Mouse (Mus musculus): ENCODE measurements around the gene Wnt3. TPM values are rescaled to one million over a fixed set of nuclear protein-coding genes. Genes with fewer than 3 reads are reported as not detected.

The Wnt3 gene
- polyA plus RNA-seq, 1 experiment from 2014 or later = not detected

DNA sequence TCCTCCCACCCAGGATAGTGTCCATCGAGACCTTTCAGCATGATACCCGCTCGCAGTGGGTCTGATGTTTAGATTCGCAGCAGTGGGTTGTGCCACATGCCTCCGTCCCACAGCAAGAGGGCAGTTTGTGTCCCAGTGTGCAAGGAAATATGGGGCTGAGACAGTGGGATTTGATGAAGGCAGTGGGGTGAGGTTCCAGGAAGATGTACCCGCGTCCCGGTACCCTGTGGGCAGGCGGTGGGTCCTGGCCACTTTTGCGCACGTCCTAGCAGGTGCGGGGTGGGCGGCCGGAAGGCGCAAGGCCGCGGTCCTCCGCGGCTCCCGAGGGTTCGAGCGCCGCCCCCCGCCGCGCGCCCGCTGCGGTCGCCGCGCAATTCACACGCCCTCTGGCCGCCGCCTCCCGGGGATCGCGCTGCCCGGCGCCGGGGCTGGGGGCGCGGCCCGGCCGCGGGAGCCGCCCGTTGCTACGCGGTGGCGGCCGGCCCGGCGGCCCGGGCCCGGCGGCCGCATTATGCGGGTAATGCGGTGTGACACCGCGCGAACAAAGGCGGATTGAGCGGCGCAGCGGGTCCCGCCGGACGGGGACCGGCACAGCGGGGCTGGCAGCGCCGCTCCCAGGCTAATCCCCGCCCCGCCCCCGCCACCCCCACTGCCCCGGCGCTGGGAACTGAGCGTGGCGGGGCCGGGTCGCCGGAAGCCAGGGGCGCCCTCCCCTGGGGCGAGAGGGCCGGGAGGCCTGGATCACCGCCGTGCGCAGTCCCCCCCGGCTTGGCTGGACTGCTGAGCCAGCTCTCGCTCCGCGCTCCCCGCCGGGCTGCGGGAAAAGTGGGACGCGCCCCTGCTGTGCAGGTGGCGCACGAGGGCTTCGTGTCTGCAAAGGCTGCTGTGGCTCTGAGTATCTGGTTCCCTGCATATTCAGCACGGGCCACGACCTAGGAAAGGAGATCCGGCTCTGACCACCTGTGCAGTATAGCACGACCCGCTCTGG, 36.0 kb downstream of the Wnt3 start:
- under 1% methylated on average over 68 of the region's 107 CpGs for WGBS
- Histone ChIP-seq H3K27ac (replicated peaks in 1 of 2; ENCODE audit: control insufficient read depth in 1 of 2, insufficient read depth in 1 of 2, low read depth in 2 of 2, low read length in 2 of 2) (no peak overlapping the region), H3K4me2 (ENCODE audit: low read length) (peak overlapping the region; percentile 99), H3K4me3 (ENCODE audit: control insufficient read depth in 1 of 2, insufficient read depth in 1 of 2, low read depth in 1 of 2, low read length in 2 of 2) (peak overlapping the region; percentile 46 to 61), H3K36me3 (ENCODE audit: control insufficient read depth, insufficient read depth, low read length) (no peaks in the 10 kb centered on the region), H3K4me1 (ENCODE audit: control insufficient read depth in 2 of 2, insufficient read depth in 2 of 2, low read length in 2 of 2) (peaks cover 2 to 21% of the 10 kb centered on the region in 2 experiments; a peak in 3 of 4 replicates), H3K9ac (ENCODE audit: low read length) (peak overlapping the region; percentile 68), H3K9me3 (ENCODE audit: control insufficient read depth, low read length) (no peaks in the 10 kb centered on the region), H3K27me3 (ENCODE audit: control insufficient read depth, insufficient read depth, low read length) (peaks cover 78% of the 10 kb centered on the region)
- ATAC-seq (ENCODE audit: insufficient number of reproducible peaks, insufficient read depth, low FRiP score, low read depth) = 0 out of 2 replicates have a peak, but pooled peaks have one; percentile 29

DNA sequence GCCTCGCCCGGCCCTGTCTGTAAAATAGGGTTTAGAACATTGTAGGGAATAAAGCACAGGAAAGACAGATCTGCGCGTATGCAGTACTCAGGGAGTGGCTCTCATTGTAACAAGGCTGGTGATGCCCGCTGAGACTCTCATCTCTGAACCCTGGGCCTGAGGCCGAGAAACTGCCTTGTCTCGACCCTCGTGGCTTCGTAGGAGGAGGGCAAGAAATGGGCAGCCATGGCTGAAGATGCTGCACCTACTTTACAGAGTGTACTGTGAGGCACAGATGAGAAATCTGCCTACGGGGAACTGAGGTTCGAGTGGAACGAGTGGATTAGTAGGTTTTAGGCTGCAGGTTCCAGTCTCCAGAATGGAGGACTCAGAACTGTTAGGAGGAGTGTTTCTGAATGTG, 36.7 kb downstream of the Wnt3 start:
- peaks cover 77% of the 10 kb centered on the region for H3K27me3 ChIP-seq (ENCODE audit: control insufficient read depth, insufficient read depth, low read length)
- H3K4me2 ChIP-seq (ENCODE audit: low read length) = peak overlapping the region; percentile 99
- H3K4me1 ChIP-seq (ENCODE audit: control insufficient read depth in 2 of 2, insufficient read depth in 2 of 2, low read length in 2 of 2) = peaks cover 2 to 23% of the 10 kb centered on the region in 2 experiments; a peak in 3 of 4 replicates
- no peak overlapping the region; the same call in 1 of the 2 replicates for H3K9ac ChIP-seq (ENCODE audit: low read length)
- H3K9me3 ChIP-seq (ENCODE audit: control insufficient read depth, low read length) = no peaks in the 10 kb centered on the region
- H3K36me3 ChIP-seq (ENCODE audit: control insufficient read depth, insufficient read depth, low read length) = no peaks in the 10 kb centered on the region
- no peak overlapping the region for H3K27ac ChIP-seq (replicated peaks in 1 of 2; ENCODE audit: control insufficient read depth in 1 of 2, insufficient read depth in 1 of 2, low read depth in 2 of 2, low read length in 2 of 2)
- WGBS = 20% methylated on average over 12 of the region's 12 CpGs
- H3K4me3 ChIP-seq (ENCODE audit: control insufficient read depth in 1 of 2, insufficient read depth in 1 of 2, low read depth in 1 of 2, low read length in 2 of 2) = peak overlapping the region; percentile 46 to 61
- no peak for ATAC-seq (ENCODE audit: insufficient number of reproducible peaks, insufficient read depth, low FRiP score, low read depth)

DNA sequence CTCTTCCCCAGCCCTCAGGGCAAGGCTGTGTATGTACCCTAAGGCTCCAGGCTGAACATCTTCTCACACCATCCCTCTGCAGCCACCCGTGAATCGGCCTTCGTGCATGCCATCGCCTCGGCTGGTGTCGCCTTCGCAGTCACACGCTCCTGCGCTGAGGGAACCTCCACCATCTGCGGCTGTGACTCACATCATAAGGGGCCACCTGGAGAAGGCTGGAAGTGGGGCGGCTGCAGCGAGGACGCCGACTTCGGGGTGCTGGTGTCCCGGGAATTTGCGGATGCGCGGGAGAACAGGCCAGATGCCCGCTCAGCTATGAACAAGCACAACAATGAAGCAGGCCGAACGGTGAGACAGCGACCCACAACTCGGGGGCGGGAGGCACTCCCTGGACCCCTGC, 37.3 kb downstream of the Wnt3 start:
- no peak for ATAC-seq (ENCODE audit: insufficient number of reproducible peaks, insufficient read depth, low FRiP score, low read depth)
- Histone ChIP-seq H3K9me3 (ENCODE audit: control insufficient read depth, low read length) (no peaks in the 10 kb centered on the region), H3K36me3 (ENCODE audit: control insufficient read depth, insufficient read depth, low read length) (no peaks in the 10 kb centered on the region), H3K27ac (replicated peaks in 1 of 2; ENCODE audit: control insufficient read depth in 1 of 2, insufficient read depth in 1 of 2, low read depth in 2 of 2, low read length in 2 of 2) (no peak overlapping the region), H3K4me3 (ENCODE audit: control insufficient read depth in 1 of 2, insufficient read depth in 1 of 2, low read depth in 1 of 2, low read length in 2 of 2) (no peak overlapping the region), H3K4me1 (ENCODE audit: control insufficient read depth in 2 of 2, insufficient read depth in 2 of 2, low read length in 2 of 2) (peaks cover 4 to 23% of the 10 kb centered on the region in 2 experiments; a peak in 3 of 4 replicates), H3K4me2 (ENCODE audit: low read length) (no peak overlapping the region), H3K9ac (ENCODE audit: low read length) (no peak overlapping the region), H3K27me3 (ENCODE audit: control insufficient read depth, insufficient read depth, low read length) (peaks cover 71% of the 10 kb centered on the region)
- WGBS = 82% methylated on average over 25 of the region's 25 CpGs

DNA sequence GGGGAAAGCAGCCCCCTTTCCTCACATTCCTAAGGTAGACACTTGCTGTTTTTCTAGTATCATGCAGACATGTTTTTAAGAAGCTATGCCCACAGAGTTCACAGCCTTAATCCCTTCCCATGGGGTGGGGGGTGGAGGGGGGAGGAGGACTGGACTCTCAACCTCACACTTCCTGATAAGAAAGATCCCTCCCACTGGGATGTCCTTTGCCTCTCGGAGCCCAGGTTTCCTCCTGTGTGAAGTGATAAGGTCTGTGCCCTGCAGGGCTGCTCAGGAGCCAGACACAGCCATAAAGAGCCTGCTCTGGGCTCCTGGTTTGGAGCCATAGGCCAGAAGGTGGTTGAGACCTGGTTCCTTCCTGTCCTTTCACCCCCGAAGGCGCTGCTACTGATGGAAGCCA, 40.9 kb downstream of the Wnt3 start:
- no peaks in the 10 kb centered on the region for H3K36me3 ChIP-seq (ENCODE audit: control insufficient read depth, insufficient read depth, low read length)
- H3K9me3 ChIP-seq (ENCODE audit: control insufficient read depth, low read length) = no peaks in the 10 kb centered on the region
- peaks cover 4 to 11% of the 10 kb centered on the region in 2 experiments; a peak in 2 of 4 replicates for H3K4me1 ChIP-seq (ENCODE audit: control insufficient read depth in 2 of 2, insufficient read depth in 2 of 2, low read length in 2 of 2)
- H3K4me2 ChIP-seq (ENCODE audit: low read length) = no peak overlapping the region
- no peak overlapping the region for H3K27ac ChIP-seq (replicated peaks in 1 of 2; ENCODE audit: control insufficient read depth in 1 of 2, insufficient read depth in 1 of 2, low read depth in 2 of 2, low read length in 2 of 2)
- H3K4me3 ChIP-seq (ENCODE audit: control insufficient read depth in 1 of 2, insufficient read depth in 1 of 2, low read depth in 1 of 2, low read length in 2 of 2) = no peak overlapping the region
- H3K9ac ChIP-seq (ENCODE audit: low read length) = no peak overlapping the region
- peaks cover 37% of the 10 kb centered on the region for H3K27me3 ChIP-seq (ENCODE audit: control insufficient read depth, insufficient read depth, low read length)
- 6% methylated on average over 3 of the region's 3 CpGs for WGBS
- ATAC-seq (ENCODE audit: insufficient number of reproducible peaks, insufficient read depth, low FRiP score, low read depth) = no peak

DNA sequence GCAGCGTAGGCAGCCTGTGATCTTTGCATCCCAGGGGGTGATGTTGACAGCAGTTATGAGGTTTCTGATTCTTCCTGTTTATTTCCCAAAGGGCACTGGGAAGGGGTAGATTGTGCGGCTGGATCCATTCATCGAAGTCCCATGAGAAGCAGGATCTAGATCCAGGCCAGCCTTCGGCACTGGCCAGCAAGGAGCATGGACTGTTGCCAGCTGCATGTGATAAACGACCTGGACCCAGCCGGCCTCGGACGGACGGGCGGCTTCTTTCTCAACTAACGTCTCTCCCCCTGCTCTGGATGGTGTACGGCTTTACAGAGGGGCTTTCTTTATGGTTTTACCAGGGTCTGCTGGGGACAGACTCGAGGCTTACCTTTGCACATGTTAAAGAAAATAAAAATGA, 42.0 kb downstream of the Wnt3 start:
- H3K9ac ChIP-seq (ENCODE audit: low read length) = no peak overlapping the region

DNA sequence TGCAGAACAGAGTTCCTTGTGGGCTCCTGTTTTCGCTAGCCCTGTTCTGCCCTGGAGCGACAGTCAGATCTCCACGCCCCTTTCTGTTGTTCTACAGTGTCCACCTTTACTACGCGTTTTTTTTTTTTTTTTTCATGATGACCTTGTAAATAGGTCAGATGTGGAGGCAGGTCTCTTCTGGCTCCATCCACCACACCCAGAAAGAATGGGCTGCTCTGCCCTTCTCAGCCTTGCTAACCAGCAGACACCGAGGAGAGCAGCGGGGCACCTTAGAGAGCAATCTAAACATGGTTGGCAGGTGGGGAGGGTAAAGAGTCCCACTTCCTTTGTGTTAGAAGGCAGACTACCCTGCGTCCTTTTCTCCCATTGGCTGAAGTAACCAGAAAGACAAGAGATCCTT, 42.8 kb downstream of the Wnt3 start:
- H3K4me1 ChIP-seq (ENCODE audit: control insufficient read depth in 2 of 2, insufficient read depth in 2 of 2, low read length in 2 of 2) = peaks cover 3 to 4% of the 10 kb centered on the region in 2 experiments; a peak in 1 of 4 replicates
- 76% methylated on average over 8 of the region's 8 CpGs for WGBS
- no peak overlapping the region for H3K9ac ChIP-seq (ENCODE audit: low read length)
- H3K27me3 ChIP-seq (ENCODE audit: control insufficient read depth, insufficient read depth, low read length) = peaks cover 18% of the 10 kb centered on the region
- H3K36me3 ChIP-seq (ENCODE audit: control insufficient read depth, insufficient read depth, low read length) = peaks cover 4% of the 10 kb centered on the region; the same call in 1 of the 2 replicates
- H3K4me2 ChIP-seq (ENCODE audit: low read length) = no peak overlapping the region
- no peaks in the 10 kb centered on the region for H3K9me3 ChIP-seq (ENCODE audit: control insufficient read depth, low read length)
- H3K4me3 ChIP-seq (ENCODE audit: control insufficient read depth in 1 of 2, insufficient read depth in 1 of 2, low read depth in 1 of 2, low read length in 2 of 2) = no peak overlapping the region
- ATAC-seq (ENCODE audit: insufficient number of reproducible peaks, insufficient read depth, low FRiP score, low read depth) = no peak
- no peak overlapping the region for H3K27ac ChIP-seq (replicated peaks in 1 of 2; ENCODE audit: control insufficient read depth in 1 of 2, insufficient read depth in 1 of 2, low read depth in 2 of 2, low read length in 2 of 2)

More for the DNA sequence above, 42.0 kb downstream of the Wnt3 start:
- no peak overlapping the region for H3K4me3 ChIP-seq (ENCODE audit: control insufficient read depth in 1 of 2, insufficient read depth in 1 of 2, low read depth in 1 of 2, low read length in 2 of 2)
- no peak overlapping the region for H3K4me2 ChIP-seq (ENCODE audit: low read length)
- H3K27ac ChIP-seq (replicated peaks in 1 of 2; ENCODE audit: control insufficient read depth in 1 of 2, insufficient read depth in 1 of 2, low read depth in 2 of 2, low read length in 2 of 2) = no peak overlapping the region
- 47% methylated on average over 13 of the region's 13 CpGs for WGBS
- H3K9me3 ChIP-seq (ENCODE audit: control insufficient read depth, low read length) = no peaks in the 10 kb centered on the region
- peaks cover 25% of the 10 kb centered on the region for H3K27me3 ChIP-seq (ENCODE audit: control insufficient read depth, insufficient read depth, low read length)
- ATAC-seq (ENCODE audit: insufficient number of reproducible peaks, insufficient read depth, low FRiP score, low read depth) = no peak
- H3K36me3 ChIP-seq (ENCODE audit: control insufficient read depth, insufficient read depth, low read length) = no peaks in the 10 kb centered on the region
- H3K4me1 ChIP-seq (ENCODE audit: control insufficient read depth in 2 of 2, insufficient read depth in 2 of 2, low read length in 2 of 2) = peaks cover 3 to 4% of the 10 kb centered on the region in 2 experiments; a peak in 1 of 4 replicates

DNA sequence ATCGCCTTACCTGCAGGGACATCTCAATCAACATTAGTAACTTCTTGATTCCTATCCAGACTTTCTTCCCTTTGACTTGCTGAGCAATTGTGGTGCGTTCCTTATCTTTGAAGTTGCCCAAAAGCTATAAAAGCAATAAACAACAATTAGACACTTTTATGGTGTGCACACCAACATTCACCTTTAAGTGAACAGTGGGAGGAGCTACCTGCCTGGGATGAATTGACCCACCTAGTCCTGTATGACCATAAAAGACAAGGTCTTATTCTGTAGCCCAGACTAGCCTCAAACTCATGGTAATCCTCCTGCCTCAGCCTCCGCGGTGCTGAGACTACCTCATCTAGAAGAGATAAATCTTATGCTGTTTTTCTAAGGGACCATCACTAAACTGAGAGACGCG, 53.3 kb downstream of the Wnt3 start:
- no peak overlapping the region for H3K4me2 ChIP-seq (ENCODE audit: low read length)
- H3K36me3 ChIP-seq (ENCODE audit: control insufficient read depth, insufficient read depth, low read length) = peaks cover 33% of the 10 kb centered on the region
- H3K4me3 ChIP-seq (ENCODE audit: control insufficient read depth in 1 of 2, insufficient read depth in 1 of 2, low read depth in 1 of 2, low read length in 2 of 2) = no peak overlapping the region
- no peaks in the 10 kb centered on the region for H3K9me3 ChIP-seq (ENCODE audit: control insufficient read depth, low read length)
- WGBS = 92% methylated on average over 6 of the region's 6 CpGs
- H3K27me3 ChIP-seq (ENCODE audit: control insufficient read depth, insufficient read depth, low read length) = no peaks in the 10 kb centered on the region
- no peaks in the 10 kb centered on the region for H3K4me1 ChIP-seq (ENCODE audit: control insufficient read depth in 2 of 2, insufficient read depth in 2 of 2, low read length in 2 of 2)
- H3K9ac ChIP-seq (ENCODE audit: low read length) = no peak overlapping the region
- no peak overlapping the region for H3K27ac ChIP-seq (replicated peaks in 1 of 2; ENCODE audit: control insufficient read depth in 1 of 2, insufficient read depth in 1 of 2, low read depth in 2 of 2, low read length in 2 of 2)
- no peak for ATAC-seq (ENCODE audit: insufficient number of reproducible peaks, insufficient read depth, low FRiP score, low read depth)

Measured in heart, embryonic 14.5 days (tissue).